Mouse (Mus musculus) Muller cell, postnatal 12 days (primary cell): ENCODE results near the gene Med15.
A peak's percentile ranks its signal among the peaks of the same experiment; 100 is the strongest.

ENCODE experiments used
- DNase-seq: peaks from one replicate; pipeline ENCODE4 v3.0.0-alpha.2; 2015; ENCODE audit errors: inconsistent ontology term

Med15 gene

DNA sequence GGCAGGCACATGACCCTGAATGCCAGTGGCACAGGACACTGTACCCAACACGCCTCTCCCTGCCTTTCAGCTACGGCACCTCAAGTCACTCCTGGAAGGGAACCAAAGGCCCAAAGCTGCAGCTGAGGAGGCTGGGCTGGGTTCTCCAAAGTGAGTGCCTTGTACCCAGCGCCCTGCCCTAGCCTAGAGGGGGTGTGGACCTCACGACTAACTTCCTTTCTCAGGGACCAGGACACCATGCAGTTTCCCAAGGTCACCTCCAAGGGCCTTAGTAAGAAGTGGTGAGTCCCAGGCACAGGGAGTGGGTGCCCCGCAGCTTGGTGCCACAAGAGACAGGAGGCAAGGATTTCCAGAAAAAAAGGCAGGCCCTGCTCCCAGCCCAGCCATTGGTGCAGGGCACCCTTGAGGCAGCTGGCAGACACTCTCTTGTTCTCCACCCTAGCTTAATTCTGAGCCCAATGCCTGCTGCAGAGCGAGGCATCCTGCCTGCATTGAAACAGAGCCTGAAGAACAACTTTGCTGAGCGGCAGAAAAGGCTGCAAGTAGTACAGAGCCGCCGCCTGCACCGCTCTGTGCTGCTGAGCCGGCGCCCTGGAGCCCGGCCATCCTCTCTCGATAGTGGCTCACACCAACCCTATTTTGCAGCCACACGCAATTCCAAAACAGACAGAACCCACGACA is 82.6 kb downstream of the Med15 start:
- no peak for DNase-seq

GRCm38 (mm10) chr16:17647566-17648340 is 84.9 kb downstream of the Med15 start:
- no peak for DNase-seq

- no peak for DNase-seq
Measured at GRCm38 (mm10) chr16:17647156-17647555, 85.5 kb downstream of the Med15 start.

DNA sequence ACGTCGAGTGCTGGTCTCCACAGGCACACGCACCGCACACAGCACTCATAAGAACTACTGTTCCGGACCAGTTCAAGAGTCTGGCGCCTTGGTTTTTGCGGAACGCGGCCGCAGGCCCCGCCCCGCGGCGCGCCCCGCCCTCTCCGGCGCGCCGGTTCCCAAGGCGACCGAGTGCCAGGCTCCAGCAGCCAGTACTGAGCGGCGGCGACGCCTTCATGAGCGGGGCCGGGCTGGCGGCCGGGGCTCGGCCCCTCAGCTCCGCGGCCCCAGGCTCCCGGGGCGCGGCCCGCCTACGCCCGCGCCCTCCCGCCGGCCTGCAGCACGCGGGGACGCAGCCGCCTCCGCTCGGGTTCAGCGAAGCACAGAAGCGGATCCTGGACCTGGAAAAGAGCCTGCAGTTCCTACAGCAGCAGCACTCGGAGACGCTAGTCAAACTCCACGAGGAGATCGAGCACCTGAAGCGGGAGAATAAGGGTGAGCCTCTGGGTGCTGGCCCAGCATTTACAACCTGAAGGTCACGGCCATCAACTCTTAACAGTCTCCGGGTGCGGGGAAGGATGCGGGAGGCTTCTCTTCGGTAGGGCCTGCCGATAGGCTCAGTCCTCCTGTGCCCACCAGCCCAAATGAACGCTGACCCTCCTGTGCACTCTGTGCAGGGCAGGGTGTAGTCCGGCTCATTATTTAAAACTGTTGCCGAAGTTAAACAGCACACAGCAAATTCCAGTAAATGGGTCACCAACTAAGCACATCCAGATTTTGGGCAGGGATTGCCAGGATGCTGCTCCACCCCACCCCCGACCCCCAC is 86.2 kb downstream of the Med15 start, which contains the start of gene Ccdc74a:
Gene Ccdc74a (plus strand): TSS at position 161 of the 805 bp plus-strand sequence.
- DNase-seq = peak; percentile 93

GRCm38 (mm10) chr16:17643437-17643990 is 89.2 kb downstream of the Med15 start:
- DNase-seq = no peak

GRCm38 (mm10) chr16:17642311-17642710 is 90.4 kb downstream of the Med15 start:
- DNase-seq = no peak

DNA sequence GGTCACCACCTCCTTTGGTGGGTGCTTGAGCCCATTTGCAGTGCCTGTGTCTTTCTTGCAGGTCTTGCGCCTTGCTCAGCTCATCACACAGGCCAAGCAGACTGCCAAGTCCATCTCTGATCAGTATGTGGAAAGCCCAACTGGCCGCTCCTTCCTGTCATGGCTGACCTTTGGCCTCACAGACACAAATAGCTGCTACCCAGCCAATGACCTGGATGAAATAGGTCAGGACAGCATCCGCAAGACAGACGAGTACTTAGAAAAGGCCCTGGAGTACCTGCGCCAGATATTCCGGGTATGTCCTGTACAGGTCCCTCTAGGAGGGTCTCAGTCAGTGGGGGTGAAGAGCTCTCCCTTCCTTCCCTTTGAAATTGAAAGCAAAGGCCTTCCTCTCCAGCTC is 91.4 kb downstream of the Med15 start:
- DNase-seq = no peak

DNA sequence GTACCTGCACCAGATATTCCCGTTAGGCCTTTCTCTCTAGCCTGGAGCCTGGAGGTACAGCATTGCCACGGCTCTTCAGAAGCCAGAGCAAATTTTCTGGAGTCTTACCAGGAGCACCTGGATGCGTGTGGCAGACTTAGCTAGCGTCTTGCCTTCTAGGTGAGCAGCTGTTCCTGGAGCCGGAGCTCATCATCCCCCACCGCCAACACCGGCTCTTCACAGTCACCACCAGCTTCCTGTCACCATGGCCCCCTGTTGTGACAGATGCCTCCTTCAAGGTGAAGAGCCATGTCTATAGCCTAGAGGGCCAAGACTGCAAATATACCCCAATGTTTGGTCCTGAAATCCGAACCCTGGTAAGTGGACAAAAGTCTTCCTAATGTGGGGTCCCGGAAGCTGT is 92.0 kb downstream of the Med15 start:
- DNase-seq = no peak

DNA sequence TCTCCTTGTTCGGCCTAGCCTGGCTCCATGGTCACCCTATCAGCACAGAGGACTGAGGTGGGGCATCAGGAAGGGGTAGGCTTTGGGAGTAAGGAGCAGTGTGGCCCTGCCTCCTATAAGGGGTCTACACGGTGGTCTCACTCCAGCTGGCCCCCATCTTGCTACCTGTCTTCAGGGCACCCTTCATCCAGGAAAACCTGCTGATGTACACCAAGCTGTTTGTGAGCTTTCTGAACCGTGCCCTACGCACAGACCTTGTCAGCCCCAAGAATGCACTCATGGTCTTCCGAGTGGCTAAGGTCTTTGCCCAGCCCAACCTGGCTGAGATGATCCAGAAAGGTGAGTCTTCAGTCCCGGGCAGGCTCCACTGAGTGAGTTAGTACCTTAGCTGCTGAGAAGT is 92.7 kb downstream of the Med15 start:
- DNase-seq = no peak

GRCm38 (mm10) chr16:17639081-17639480 is 93.6 kb downstream of the Med15 start:
- no peak for DNase-seq

- no peak for DNase-seq
Measured at GRCm38 (mm10) chr16:17638036-17638628, 94.6 kb downstream of the Med15 start.

DNA sequence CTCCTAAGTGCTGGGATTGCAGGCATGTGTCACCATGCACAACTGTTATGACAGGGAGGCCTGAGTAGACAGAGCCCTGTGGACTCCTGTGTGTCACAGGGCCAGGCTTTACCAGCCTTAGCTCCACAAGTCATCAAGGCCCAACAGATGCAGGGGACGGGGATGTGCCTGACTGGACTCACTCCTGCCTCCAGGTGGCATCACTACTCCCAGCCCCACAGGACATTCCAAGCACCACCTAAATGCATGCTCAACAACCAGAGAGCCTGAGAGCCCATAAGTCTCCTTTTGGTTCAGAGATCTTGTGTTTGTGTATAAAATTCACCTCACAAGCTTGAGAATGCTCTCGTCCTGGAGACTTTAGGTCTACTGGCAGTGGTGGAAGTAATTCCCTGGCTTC is 95.1 kb downstream of the Med15 start:
- DNase-seq = no peak

- DNase-seq = no peak
Measured at GRCm38 (mm10) chr16:17636904-17637303, 95.8 kb downstream of the Med15 start.

DNA sequence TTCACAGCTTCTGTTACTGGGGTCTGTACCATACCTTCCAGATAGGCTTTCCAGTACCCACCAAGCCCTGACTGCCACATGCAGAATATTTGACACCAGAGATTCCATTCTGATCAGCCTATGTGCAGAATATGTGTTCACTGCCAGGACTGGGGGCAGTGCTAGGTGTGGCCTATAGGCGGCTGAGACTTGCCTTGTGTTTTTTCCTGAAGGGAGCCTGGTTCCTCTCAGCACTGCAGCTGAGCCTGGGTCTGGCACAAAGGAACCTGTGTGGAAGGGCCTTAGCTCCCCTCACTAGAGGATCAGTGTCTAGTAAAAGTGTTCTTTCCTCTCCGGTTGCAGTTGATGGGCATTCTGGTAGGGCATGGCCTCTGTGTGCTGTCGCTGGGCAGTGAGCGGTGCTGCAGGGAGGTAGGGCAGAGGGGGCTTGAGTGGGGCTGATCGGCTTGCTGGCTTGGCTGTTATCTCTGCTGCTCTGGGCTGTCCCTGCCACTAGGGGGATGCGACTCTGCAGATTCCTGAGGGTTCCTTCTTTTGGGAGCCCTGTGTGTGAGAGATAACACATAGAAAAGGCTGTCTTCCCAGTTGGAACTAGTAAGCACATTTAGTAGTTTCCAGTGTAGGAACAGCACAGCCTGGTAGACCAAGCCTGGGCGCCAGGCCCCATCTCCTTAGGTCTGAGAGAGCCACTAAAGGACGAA is 99.1 kb downstream of the Med15 start:
- DNase-seq = no peak

DNA sequence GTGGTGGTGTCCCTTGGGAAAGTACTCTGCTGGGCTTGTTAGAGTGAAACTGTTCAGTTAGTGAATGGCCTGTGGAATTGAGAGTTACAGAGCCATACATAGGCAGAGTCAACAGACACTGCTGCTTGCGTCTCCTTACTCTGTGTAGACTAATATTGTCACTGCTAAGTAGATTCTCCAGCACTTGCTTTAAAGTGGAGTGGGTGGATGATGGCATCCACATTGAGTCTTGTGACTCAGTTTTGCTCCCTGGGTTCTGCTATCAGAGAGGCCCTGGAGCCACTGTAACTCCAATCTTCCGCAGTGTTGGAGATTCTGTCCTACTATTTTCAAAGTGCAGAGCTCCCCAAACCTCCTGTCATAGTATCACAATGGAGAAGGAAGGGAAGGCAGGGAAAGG is 100.1 kb downstream of the Med15 start:
- DNase-seq = no peak

DNA sequence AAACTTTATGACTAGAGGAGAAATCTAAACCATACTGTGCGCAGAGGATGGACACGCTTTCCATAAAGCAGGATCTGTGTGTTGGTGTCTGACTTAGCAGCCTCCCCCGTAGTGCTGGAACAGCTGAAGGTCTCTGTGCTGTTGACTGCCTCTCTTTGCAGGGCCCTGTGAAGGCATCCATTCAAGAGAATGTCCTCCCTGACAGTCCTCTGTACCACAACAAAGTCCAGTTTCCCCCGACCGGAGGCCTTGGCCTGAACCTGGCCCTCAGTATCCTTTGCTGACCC is 106.5 kb downstream of the Med15 start:
- DNase-seq = no peak

- no peak for DNase-seq
Measured at GRCm38 (mm10) chr16:17625488-17626268, 107.0 kb downstream of the Med15 start.

GRCm38 (mm10) chr16:17621936-17622335 is 110.8 kb downstream of the Med15 start:
- DNase-seq = no peak

DNA sequence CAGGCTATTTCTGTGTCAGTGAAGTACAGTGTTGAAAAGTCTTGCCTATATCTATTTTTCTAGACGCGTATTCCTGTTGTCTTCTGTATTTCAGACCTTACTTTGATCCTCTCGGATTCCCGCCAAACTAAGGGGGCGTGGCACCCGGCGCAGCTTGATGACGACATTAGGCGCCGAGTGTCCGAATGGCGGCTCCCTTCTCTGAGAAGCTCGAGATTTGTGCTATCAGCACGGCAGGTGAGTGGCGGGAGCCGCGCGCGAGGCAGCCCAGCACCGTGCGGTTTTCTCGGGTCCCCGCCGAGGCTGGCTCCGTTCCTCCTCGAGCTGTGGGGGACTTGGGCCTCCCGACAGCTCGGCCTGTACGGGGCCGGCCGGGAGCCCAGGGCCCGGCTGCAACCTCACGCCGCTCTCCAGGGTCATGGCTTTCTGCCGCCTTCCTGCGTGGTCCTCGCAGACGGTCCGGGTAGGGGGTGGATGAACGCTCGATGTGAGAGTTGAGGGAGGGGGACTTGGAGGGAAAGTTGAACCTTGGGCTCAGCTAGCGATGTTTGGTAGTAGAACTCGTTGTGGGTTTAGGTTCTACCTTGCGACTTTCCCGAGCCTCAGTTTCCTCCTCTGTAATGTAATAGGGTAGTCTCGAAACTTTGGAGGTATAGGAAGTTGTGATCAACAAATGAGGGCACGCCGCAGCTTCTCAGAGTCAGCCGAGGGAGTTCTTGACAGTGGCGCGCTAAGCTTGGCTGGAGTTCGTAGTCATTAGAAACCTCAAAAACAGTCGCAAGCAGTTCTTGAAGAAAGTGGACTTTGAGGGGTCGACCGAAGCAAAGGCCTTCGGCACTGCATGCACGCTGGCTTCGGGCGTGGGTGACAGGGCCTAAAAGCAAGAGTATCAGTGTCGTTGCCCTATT is 113.2 kb downstream of the Med15 start, which contains the start of gene Smpd4:
Gene Smpd4 (plus strand): TSS at position 157 of the 908 bp plus-strand sequence.
- DNase-seq = peak; percentile 90
